Mouse (Mus musculus): ENCODE measurements around the gene Ikbke. TPM values are rescaled to one million over a fixed set of nuclear protein-coding genes. Genes with fewer than 3 reads are reported as not detected.

Ikbke gene
- total and polyA plus RNA-seq, 2 experiments = 15.6 to 20.7 TPM

GRCm38 (mm10) chr1:131317625-131318024 lies 38.2 kb upstream of the Ikbke start:
- no peaks in the 10 kb centered on the region for H3K27me3 ChIP-seq (ENCODE audit: control insufficient read depth, insufficient read depth, low read length)
- no peak for DNase-seq (ENCODE audit: extremely low read depth, low read depth, low spot score)
- WGBS = 73% methylated on average over 5 of the region's 5 CpGs
- no peak overlapping the region for H3K27ac ChIP-seq (replicated peaks; ENCODE audit: insufficient read depth, low read depth, low read length)
- H3K79me2 ChIP-seq (ENCODE audit: control insufficient read depth, insufficient read depth, low read length) = no peaks in the 10 kb centered on the region
- no peaks in the 10 kb centered on the region for H3K4me1 ChIP-seq (ENCODE audit: control insufficient read depth, insufficient read depth, low read length)
- H3K36me3 ChIP-seq (ENCODE audit: control insufficient read depth, insufficient read depth, low read length) = peaks cover 51% of the 10 kb centered on the region
- no peak overlapping the region for H3K4me3 ChIP-seq (ENCODE audit: insufficient read depth, low read depth, low read length)
- no peak overlapping the region for H3K9ac ChIP-seq (ENCODE audit: low read depth, low read length)
- TF ChIP-seq CTCF (IDR thresholded peaks at IDR 0.05; ENCODE audit: low read depth, low read length) = no peak
- TF ChIP-seq POLR2A (IDR thresholded peaks at IDR 0.05; ENCODE audit: extremely low read depth, insufficient read depth, low read length) = no peak

DNA sequence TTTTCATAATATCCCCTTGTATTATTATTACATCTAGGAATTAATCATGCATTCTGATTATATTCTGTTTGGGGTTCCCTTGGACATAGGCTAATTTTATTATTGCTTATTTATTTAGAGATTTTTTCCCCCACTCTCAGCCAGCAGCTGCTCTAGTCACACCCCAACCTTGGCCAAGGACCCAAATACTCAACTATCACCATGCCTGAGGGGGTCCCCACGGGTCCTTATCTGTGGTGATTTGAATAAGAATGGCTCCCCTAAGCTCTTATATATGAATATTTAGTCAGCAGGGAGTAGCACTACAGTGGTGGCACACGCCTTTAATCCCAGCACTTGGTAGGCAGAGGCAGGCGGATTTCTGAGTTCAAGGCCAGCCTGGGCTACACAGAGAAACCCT lies 31.9 kb upstream of the Ikbke start:
- H3K27ac ChIP-seq (replicated peaks; ENCODE audit: insufficient read depth, low read depth, low read length) = no peak overlapping the region
- no peak overlapping the region for H3K4me3 ChIP-seq (ENCODE audit: insufficient read depth, low read depth, low read length)
- no peak overlapping the region for H3K9ac ChIP-seq (ENCODE audit: low read depth, low read length)
- no peak for TF ChIP-seq CTCF (IDR thresholded peaks at IDR 0.05; ENCODE audit: low read depth, low read length)
- TF ChIP-seq POLR2A (IDR thresholded peaks at IDR 0.05; ENCODE audit: extremely low read depth, insufficient read depth, low read length) = no peak
- no peaks in the 10 kb centered on the region for H3K27me3 ChIP-seq (ENCODE audit: control insufficient read depth, insufficient read depth, low read length)
- peaks cover 38% of the 10 kb centered on the region for H3K36me3 ChIP-seq (ENCODE audit: control insufficient read depth, insufficient read depth, low read length)
- 95% methylated on average over 3 of the region's 3 CpGs for WGBS
- DNase-seq (ENCODE audit: extremely low read depth, low read depth, low spot score) = no peak
- no peaks in the 10 kb centered on the region for H3K79me2 ChIP-seq (ENCODE audit: control insufficient read depth, insufficient read depth, low read length)
- no peaks in the 10 kb centered on the region for H3K4me1 ChIP-seq (ENCODE audit: control insufficient read depth, insufficient read depth, low read length)

- 95% methylated on average over 5 of the region's 5 CpGs for WGBS
- H3K4me3 ChIP-seq (ENCODE audit: insufficient read depth, low read depth, low read length) = no peak overlapping the region
- TF ChIP-seq CTCF (IDR thresholded peaks at IDR 0.05; ENCODE audit: low read depth, low read length) (no peak), POLR2A (IDR thresholded peaks at IDR 0.05; ENCODE audit: extremely low read depth, insufficient read depth, low read length) (no peak)
These were observed 30.9 kb upstream of the Ikbke start for GRCm38 (mm10) chr1:131310237-131310818.

DNA sequence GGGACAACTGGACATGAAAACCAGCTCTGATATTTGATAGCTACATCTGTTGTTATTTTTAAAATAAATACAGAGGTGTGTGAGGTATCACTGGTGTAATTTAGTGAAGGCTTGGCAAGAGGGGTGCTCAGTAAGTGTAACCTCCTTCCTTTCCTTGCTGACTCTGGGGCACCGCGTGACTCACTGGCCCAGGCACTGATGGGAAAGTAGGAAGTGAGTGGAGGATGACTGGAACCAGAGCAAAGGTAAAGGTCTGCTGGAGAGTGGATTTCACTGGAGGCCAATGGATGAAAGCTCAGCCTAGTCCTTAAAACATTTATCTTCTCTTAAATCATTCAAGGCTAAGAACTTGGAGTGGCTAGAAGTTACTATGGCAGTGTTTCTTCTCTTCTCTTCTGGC lies 21.3 kb upstream of the Ikbke start:
- Histone ChIP-seq H3K27me3 (ENCODE audit: control insufficient read depth, insufficient read depth, low read length) (no peaks in the 10 kb centered on the region), H3K27ac (replicated peaks; ENCODE audit: insufficient read depth, low read depth, low read length) (no peak overlapping the region), H3K4me1 (ENCODE audit: control insufficient read depth, insufficient read depth, low read length) (no peaks in the 10 kb centered on the region), H3K36me3 (ENCODE audit: control insufficient read depth, insufficient read depth, low read length) (peaks cover 8% of the 10 kb centered on the region), H3K4me3 (ENCODE audit: insufficient read depth, low read depth, low read length) (no peak overlapping the region), H3K79me2 (ENCODE audit: control insufficient read depth, insufficient read depth, low read length) (no peaks in the 10 kb centered on the region), H3K9ac (ENCODE audit: low read depth, low read length) (no peak overlapping the region)
- TF ChIP-seq CTCF (IDR thresholded peaks at IDR 0.05; ENCODE audit: low read depth, low read length) = no peak
- TF ChIP-seq POLR2A (IDR thresholded peaks at IDR 0.05; ENCODE audit: extremely low read depth, insufficient read depth, low read length) = no peak
- DNase-seq (ENCODE audit: extremely low read depth, low read depth, low spot score) = no peak
- WGBS = 98% methylated on average over 2 of the region's 2 CpGs

More at GRCm38 (mm10) chr1:131310237-131310818, 30.9 kb upstream of the Ikbke start:
- Histone ChIP-seq H3K4me1 (ENCODE audit: control insufficient read depth, insufficient read depth, low read length) (no peaks in the 10 kb centered on the region), H3K36me3 (ENCODE audit: control insufficient read depth, insufficient read depth, low read length) (peaks cover 29% of the 10 kb centered on the region), H3K9ac (ENCODE audit: low read depth, low read length) (no peak overlapping the region), H3K27ac (replicated peaks; ENCODE audit: insufficient read depth, low read depth, low read length) (no peak overlapping the region), H3K27me3 (ENCODE audit: control insufficient read depth, insufficient read depth, low read length) (no peaks in the 10 kb centered on the region), H3K79me2 (ENCODE audit: control insufficient read depth, insufficient read depth, low read length) (no peaks in the 10 kb centered on the region)
- no peak for DNase-seq (ENCODE audit: extremely low read depth, low read depth, low spot score)

GRCm38 (mm10) chr1:131299788-131300187 lies 20.4 kb upstream of the Ikbke start:
- Histone ChIP-seq H3K4me3 (ENCODE audit: insufficient read depth, low read depth, low read length) (no peak overlapping the region), H3K27me3 (ENCODE audit: control insufficient read depth, insufficient read depth, low read length) (no peaks in the 10 kb centered on the region), H3K4me1 (ENCODE audit: control insufficient read depth, insufficient read depth, low read length) (no peaks in the 10 kb centered on the region), H3K27ac (replicated peaks; ENCODE audit: insufficient read depth, low read depth, low read length) (no peak overlapping the region), H3K79me2 (ENCODE audit: control insufficient read depth, insufficient read depth, low read length) (no peaks in the 10 kb centered on the region), H3K36me3 (ENCODE audit: control insufficient read depth, insufficient read depth, low read length) (peaks cover 10% of the 10 kb centered on the region), H3K9ac (ENCODE audit: low read depth, low read length) (no peak overlapping the region)
- WGBS = 83% methylated on average over 6 of the region's 6 CpGs
- TF ChIP-seq CTCF (IDR thresholded peaks at IDR 0.05; ENCODE audit: low read depth, low read length) (no peak), POLR2A (IDR thresholded peaks at IDR 0.05; ENCODE audit: extremely low read depth, insufficient read depth, low read length) (no peak)
- DNase-seq (ENCODE audit: extremely low read depth, low read depth, low spot score) = no peak

- WGBS = 86% methylated on average over 3 of the region's 3 CpGs
- H3K27ac ChIP-seq (replicated peaks; ENCODE audit: insufficient read depth, low read depth, low read length) = no peak overlapping the region
- H3K36me3 ChIP-seq (ENCODE audit: control insufficient read depth, insufficient read depth, low read length) = peaks cover 12% of the 10 kb centered on the region
- no peaks in the 10 kb centered on the region for H3K79me2 ChIP-seq (ENCODE audit: control insufficient read depth, insufficient read depth, low read length)
- no peaks in the 10 kb centered on the region for H3K27me3 ChIP-seq (ENCODE audit: control insufficient read depth, insufficient read depth, low read length)
- H3K4me1 ChIP-seq (ENCODE audit: control insufficient read depth, insufficient read depth, low read length) = no peaks in the 10 kb centered on the region
- no peak overlapping the region for H3K9ac ChIP-seq (ENCODE audit: low read depth, low read length)
- H3K4me3 ChIP-seq (ENCODE audit: insufficient read depth, low read depth, low read length) = no peak overlapping the region
- DNase-seq (ENCODE audit: extremely low read depth, low read depth, low spot score) = no peak
- TF ChIP-seq CTCF (IDR thresholded peaks at IDR 0.05; ENCODE audit: low read depth, low read length) = no peak
- TF ChIP-seq POLR2A (IDR thresholded peaks at IDR 0.05; ENCODE audit: extremely low read depth, insufficient read depth, low read length) = no peak
These were observed 19.8 kb upstream of the Ikbke start for GRCm38 (mm10) chr1:131299240-131299639.
